Mouse (Mus musculus): ENCODE results near the gene Limk1.

Gene Limk1

GRCm38 (mm10) chr5:134688086-134688717 is at the start of gene Limk1:
Gene Limk1, minus strand, starts transcription at chr5:134688598.
- DNase-seq (ENCODE audit: low spot score) = peak; percentile 78

DNA sequence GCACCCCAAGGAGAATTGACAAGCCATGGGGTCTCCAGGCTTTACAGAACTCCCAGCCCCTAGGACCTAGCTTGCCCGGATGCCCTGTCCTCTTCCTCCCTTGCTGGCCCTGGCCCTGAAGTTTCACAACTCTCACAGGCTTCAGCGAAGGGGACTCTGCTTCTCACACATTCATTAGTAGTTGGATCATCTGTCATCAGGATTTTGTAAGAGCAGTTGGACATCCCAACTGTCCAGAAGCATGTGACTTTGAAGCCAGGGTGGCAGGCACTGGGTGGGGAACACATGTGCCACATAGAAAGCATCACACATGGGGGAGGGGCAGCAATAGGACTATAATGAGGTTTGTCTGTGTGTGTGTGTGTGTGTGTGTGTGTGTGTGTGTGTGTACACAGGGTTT is 46.5 kb upstream of the Limk1 start:
- DNase-seq (ENCODE audit: low spot score) = no peak

DNA sequence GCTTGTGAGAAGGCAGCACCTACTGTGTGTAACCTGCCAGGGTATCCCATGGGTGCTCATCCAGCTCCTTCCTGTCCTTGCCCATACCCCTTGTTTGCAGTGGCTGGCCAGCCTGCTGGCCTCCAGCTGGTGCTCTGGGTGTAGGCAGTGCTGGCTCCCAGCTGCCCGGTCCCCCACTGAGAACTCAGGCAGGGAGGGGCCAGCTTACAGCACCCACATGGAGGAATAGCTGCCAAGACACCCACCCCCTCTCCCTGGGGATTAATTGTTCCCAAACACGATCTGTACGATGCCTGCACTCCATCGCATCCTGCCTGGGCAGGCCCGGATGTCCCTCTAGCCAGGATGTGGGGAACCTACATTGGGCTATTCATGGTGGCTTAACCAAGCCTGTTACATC is 45.7 kb upstream of the Limk1 start:
- DNase-seq (ENCODE audit: low spot score) = peak; percentile 29

DNA sequence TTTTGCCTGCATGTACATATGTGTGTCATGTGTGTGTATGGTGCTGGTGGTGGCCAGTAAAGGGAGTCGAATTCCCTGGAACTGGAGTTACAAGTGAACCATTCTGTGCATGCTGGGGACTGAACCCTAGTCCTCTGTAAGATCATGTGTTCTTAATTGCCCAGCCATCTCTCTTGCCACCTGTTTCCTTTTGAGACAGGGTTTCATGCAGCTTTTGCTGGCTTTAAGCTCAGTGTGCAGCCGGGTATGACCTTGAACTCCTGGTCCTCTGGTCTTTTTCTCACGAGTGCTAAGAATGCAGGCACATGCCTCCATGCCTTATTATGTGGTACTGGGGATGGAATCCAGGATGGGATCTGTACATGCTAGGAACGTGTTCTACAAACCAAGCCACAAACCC is 44.8 kb upstream of the Limk1 start:
- no peak for DNase-seq (ENCODE audit: low spot score)

DNA sequence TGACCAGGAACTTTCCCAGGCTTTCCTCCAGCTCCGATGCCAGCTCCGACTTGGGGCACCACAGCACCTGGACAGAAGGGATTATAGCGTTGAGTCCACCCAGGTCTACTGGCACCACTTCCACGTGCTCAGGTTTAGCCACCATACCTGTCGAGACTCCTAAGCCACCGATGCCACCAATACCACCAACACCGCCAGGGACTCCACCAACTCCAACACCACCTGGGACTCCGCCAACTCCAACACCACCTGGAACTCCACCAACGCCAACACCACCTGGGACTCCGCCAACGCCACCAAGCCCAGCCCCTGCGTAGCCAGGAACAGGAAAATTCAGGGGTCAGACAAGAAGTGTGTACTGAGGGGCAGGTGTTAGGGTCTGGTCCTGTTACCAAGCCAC is 40.7 kb upstream of the Limk1 start:
- no peak for DNase-seq (ENCODE audit: low spot score)

- no peak for DNase-seq (ENCODE audit: low spot score)
Observed at GRCm38 (mm10) chr5:134728535-134728934, 40.1 kb upstream of the Limk1 start.

GRCm38 (mm10) chr5:134727001-134727639 is 38.7 kb upstream of the Limk1 start:
- no peak for DNase-seq (ENCODE audit: low spot score)

DNA sequence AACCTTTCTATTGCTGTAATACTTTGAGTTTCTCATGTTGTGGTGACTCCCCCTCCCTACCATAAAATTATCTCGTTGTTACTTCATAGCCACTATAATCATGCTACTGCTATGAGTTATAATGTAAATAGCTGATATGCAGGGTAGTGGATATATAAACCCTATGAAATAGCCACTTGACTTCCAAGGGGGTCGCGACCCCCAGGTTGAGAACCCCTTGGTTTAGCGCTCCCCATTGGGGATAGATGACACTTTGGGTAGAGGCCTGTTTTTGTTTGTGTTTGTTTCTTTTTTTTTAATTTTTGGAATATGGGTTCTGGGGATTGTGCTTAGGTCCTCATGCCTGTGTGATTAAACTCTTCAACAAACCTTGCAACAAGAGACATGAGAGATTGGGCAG is 36.9 kb upstream of the Limk1 start:
- no peak for DNase-seq (ENCODE audit: low spot score)

DNA sequence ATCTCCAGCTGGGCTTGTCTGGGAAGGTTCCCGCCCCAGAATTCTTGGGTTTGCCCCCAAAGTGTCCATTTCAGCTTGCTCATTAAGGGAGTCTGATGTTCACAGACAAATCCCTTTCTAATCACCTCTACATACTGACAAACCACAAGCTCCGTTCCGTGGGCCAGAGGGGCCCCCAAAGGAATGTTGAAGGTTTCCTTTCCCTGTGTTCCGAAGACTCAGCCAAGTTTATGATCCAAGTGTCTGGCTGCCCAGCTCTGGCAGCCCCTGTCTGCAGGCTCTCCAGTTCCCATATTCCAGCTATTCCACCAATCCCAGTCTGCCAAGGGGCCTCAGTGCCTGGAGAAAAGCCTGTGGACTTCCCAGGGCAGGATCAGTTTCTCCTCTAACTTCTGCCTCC is 31.7 kb upstream of the Limk1 start:
- DNase-seq (ENCODE audit: low spot score) = no peak

GRCm38 (mm10) chr5:134711076-134711475 is 22.7 kb upstream of the Limk1 start:
- no peak for DNase-seq (ENCODE audit: low spot score)

DNA sequence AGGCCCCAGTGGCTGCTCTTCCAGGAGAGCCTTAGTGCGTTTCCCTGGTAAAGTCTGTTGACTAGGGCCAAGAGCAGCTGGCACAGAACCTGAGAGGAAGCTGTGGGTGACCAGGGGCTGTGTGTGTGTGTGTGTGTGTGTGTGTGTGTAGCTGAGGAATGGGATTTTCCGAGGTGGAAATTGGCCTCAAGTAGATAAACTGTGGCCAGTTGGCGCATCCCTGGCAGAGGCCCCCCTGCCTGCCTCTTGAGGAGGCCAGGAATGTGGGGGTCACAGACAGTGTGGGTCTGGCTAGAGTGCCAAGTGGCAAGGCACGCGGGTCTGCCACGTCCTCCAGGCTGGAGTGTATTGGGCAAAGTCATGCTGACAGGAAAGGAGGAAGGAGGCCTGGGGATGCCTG is 20.9 kb upstream of the Limk1 start:
- no peak for DNase-seq (ENCODE audit: low spot score)

DNA sequence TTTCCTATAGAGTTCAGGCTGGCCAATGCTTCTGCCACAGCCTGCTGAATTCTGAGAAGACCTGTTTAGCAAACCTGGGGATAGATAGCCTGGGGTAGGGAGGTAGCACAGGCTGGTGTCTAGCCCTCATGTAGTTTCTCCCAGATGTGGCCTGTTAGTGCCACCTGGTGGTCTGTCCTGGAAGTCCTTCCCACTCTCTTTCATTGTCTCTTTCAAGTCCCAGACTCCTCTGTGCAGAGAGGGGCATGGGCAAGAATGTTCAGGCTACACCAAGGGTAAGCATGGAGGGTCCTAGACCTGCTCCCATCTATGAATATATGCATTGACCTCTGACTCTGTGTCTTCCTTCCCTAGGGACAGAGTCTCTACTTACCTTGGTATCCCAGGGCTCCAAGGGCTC is 15.8 kb upstream of the Limk1 start:
- peak; percentile 48 for DNase-seq (ENCODE audit: low spot score)

DNA sequence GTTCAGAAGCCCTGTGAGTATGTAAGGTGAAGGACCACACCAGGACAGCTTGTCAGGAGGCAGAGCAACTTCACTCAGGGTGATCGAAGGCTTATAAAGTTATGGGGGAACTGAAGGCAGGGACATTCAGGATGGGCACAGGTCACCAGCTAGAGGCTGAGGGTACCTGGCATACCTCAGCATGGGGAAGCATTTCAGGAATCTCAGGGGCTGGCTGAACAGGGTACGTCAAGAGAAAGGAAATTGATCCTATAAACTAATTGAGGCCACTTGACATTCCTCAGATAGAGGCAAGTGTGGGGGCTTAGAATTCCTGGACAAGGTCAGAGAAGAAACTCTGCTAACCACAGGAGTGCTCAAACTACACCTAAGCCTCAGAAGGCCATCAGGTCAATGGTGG is 7.1 kb upstream of the Limk1 start:
- no peak for DNase-seq (ENCODE audit: low spot score)

DNA sequence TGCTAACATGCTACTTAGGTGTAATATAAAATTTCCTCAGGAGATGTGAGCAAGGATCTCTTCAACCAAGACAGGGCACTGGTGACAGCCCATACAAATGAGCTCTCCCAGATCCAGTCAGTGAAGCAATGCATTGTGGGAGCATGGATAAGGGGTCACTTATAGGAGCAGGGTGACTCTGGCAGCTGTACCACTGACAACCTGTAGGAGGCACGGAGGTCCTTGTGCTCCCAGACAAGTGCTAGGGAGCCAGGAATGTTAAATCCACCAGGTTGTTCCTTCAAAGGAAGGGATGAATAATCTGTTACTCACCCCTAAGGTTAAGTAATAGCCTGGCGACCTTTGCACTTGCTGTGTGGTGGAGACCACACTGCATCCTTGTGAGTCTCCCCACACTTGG is 6.7 kb upstream of the Limk1 start:
- no peak for DNase-seq (ENCODE audit: low spot score)

- no peak for DNase-seq (ENCODE audit: low spot score)
Observed at GRCm38 (mm10) chr5:134692704-134693103, 4.3 kb upstream of the Limk1 start.

DNA sequence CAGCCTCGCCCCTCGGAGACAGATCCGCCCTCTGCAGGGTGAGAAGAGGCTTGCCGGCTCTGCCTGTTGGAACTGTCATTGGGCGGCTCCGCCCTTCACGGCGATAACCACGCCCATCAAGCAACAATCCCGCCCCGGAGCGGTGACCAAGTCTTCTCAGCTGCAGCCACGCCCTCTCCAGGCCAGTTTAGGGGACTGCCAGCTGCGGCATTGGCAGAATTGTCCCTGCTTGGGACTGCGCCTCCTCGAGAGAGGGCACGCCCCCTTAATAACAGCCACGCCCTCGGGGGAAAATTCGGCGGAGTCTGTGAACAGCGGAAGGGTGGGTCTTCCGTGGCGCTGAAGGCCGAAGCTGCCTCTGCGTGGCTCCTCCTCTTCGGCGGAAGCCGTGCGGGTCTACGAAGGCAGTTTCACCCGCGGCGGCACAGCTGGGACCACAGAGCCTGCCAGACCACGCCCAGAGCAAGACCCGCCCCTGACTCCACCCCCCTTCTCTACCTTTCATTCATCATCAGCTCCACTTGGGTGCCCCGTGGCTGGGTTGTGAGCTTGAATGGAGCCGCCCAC is 403 bp upstream of the Limk1 start:
- DNase-seq (ENCODE audit: low spot score) = peak; percentile 99

DNA sequence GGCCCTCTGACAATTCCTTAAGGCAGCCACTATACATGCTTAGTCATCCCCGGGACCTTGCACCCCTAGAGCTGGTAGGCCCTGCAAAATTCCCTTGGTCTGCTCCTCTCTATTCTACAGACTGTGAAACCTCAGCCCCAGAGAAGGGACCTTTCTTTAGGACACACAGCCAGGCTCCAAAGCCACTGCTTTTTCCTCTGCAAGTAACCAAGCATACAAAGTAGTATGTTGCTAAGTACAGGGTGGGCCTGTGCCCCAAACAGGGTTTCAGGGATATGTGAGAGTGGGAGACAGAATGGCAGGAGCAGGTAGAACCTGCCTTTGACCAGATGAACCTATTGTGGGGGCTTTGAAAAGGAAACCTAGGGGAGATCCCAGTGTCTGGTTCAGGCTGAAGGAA is 1.2 kb downstream of the Limk1 start:
- DNase-seq (ENCODE audit: low spot score) = no peak

DNA sequence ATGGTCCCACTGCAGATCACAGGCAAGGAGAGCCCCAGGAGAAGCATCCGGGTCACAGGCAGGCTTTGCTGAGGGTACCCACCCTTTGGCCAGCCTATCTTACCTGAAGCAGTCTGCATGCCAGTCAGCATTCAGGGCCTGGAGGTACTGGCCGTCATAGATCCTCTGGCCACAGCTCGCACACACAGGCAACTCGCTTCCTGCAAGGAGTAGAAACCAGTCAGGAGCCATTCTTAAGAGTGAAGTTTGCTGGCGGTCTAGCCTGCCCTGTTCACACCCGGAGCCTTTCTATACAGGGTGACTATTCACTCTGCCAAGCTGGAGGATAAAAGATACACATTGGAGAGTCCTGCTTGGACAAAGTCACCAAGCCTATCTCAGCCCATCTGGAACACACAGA is 1.9 kb downstream of the Limk1 start:
- no peak for DNase-seq (ENCODE audit: low spot score)

DNA sequence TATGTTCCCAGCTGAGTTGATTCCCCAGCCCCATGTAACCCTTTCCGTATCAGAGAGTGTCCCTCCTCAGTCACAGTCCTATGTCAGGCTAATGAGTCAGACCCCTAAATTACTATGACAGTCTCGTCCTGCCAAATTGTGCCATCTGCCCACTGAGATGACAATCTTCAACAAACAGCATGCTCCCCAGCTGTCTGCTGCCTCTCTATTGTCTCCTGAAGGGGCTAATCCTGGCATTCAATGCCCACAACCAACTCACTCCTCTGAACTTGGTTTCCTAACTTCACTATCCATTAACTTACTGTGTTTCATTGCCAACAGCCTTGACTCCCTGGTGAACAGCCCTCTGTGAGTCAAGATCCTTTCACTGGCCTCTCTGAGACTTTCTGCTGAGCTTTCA is 4.0 kb downstream of the Limk1 start:
- DNase-seq (ENCODE audit: low spot score) = no peak

- DNase-seq (ENCODE audit: low spot score) = no peak
Observed at GRCm38 (mm10) chr5:134683813-134684212, 4.6 kb downstream of the Limk1 start.

DNA sequence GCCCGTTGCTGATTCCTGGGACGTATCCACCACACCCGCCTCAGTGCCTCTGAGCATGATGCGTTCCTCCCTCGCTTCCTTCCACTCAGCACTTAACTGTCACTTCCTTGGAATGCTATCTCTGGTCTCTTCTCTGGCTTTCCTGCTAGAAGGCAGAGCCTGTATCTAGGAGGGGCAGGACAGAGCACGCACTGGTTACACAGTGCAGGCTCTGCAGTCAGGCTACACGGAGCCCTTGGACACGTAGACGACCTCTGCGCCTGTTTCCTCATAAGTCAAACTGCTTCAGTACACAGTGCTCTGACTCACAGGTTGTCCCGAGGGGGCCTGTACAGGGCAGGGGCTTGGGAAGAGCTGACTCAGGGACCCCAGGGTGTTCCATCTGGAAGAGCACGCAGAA is 8.2 kb downstream of the Limk1 start:
- DNase-seq (ENCODE audit: low spot score) = no peak

DNA sequence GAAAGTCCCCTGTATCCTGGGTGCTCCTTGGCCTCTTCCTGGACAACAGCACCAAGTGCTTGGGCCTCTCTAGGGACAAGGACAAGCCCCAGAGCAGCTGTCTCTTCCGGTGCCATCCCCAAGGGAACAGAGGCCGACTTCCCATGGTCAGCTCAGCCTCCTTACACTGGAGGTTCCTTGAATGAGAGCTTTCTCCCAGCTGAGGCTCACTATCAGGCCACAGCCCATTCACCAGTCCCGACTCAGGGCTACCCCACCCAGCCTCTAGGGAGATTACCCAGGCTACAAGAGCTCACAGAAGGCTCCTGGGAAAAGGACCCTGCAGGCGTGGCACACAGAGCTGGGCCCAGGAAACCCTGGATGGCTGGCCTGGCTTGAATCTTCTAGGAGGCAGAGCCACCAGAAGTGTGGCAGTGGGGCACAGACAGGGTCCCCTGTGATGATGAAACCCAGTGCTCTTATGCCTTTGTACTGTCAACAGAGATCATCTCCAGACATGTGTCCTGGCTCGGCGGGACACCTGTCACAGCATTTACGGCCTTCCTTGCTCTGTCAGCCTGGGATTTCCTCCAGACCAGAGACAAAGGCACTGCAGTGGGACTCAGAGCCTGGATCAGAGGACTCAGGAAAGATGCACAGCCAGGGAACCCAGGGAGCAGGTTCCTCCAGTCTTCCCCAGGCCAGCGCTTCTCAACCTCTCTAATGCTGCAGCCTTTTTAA is 9.4 kb downstream of the Limk1 start:
- no peak for DNase-seq (ENCODE audit: low spot score)

GRCm38 (mm10) chr5:134678031-134678430 is 10.4 kb downstream of the Limk1 start:
- DNase-seq (ENCODE audit: low spot score) = no peak

Data from testis, postnatal 14 days (tissue).